Mouse (Mus musculus): ENCODE measurements at regions not wholly inside any gene's neighbourhood (a gene's known extent, or its start where the extent isn't known, plus 50 kb on each side); places are given as distances from the start of the nearest gene placed in this dataset.

DNA sequence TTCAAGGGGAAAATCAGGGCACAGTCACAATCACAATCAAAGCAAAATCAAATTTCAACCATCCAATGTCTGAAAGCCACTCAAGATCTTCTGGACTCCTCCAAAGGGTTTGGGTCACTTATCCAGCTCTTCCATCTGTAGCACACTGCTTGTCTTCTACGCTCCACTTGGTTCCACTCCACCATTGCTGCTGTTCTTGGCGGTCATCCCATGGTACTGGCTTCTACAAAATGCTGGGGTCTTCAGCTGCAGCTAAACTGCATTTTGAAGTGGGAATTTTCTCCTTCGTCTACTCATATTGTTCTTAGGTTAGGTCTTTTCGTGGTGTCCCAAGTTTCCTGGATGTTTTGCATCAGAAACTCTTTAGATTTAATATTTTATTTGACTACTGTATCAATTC is 162.7 kb downstream of the Ice1 start:
- no peak overlapping the region for H3K9ac ChIP-seq (replicated peaks; ENCODE audit: low read length)
- no peak overlapping the region for H3K4me3 ChIP-seq (ENCODE audit: low read length)
- no peak overlapping the region for H3K27ac ChIP-seq (ENCODE audit: low read length)
- ATAC-seq (ENCODE audit: low FRiP score, low TSS enrichment): no peak
- WGBS: 87% methylated on average over 4 of the region's 4 CpGs
- no peaks in the 10 kb centered on the region for H3K9me3 ChIP-seq (ENCODE audit: low read length)
- H3K4me1 ChIP-seq (ENCODE audit: insufficient read depth, low read length): no peaks in the 10 kb centered on the region
- H3K27me3 ChIP-seq (ENCODE audit: insufficient read depth, low read length): no peaks in the 10 kb centered on the region
- H3K4me2 ChIP-seq (replicated peaks; ENCODE audit: low read depth, low read length): no peak overlapping the region
- H3K36me3 ChIP-seq (ENCODE audit: insufficient read depth, low read length): no peaks in the 10 kb centered on the region

DNA sequence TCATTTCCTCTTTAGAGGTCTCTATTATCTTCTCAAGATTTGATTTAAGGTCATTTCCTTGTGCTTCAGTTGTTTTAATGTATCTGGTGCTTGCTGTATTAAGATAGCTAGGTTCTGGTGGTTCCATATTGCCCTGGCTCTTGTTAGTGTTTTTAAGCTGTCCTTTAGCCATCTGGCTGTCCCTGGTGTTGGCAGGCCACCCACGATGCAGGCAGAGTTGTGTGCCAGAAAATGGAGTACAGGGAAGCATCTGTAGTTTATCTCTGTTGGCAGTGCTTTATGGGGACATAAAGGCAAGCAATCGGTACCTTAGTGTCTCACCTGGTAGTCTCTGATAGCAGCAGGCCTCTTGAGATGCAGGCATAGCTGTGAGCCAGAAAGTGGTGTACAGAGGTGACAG is 162.1 kb downstream of the Ice1 start:
- H3K27ac ChIP-seq (ENCODE audit: low read length): no peak overlapping the region
- H3K4me1 ChIP-seq (ENCODE audit: insufficient read depth, low read length): no peaks in the 10 kb centered on the region
- ATAC-seq (ENCODE audit: low FRiP score, low TSS enrichment): no peak
- H3K9ac ChIP-seq (replicated peaks; ENCODE audit: low read length): no peak overlapping the region
- no peaks in the 10 kb centered on the region for H3K36me3 ChIP-seq (ENCODE audit: insufficient read depth, low read length)
- H3K9me3 ChIP-seq (ENCODE audit: low read length): no peaks in the 10 kb centered on the region
- H3K4me3 ChIP-seq (ENCODE audit: low read length): no peak overlapping the region
- no peak overlapping the region for H3K4me2 ChIP-seq (replicated peaks; ENCODE audit: low read depth, low read length)
- 79% methylated on average over 2 of the region's 2 CpGs for WGBS
- no peaks in the 10 kb centered on the region for H3K27me3 ChIP-seq (ENCODE audit: insufficient read depth, low read length)

DNA sequence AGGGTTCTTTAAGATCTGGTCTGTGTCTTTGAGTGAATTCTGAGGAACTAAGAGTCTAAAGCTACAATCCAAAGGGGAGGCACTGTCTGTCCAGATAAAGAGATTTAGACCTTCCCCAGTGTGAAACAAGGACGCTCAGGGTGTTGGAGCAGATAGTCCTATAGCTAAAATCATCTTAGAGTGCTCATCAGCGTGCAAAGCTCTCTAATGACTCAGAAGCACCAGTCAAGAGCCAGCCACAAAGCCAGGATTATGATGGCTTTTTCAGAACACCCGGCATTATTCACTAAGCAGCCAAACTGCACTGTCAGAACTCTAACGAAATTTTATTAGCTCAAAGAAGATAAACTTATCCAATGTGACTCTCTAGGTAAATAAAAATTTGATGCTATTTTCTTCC is 138.1 kb downstream of the Ice1 start:
- H3K4me3 ChIP-seq (ENCODE audit: low read length): no peak overlapping the region
- H3K4me2 ChIP-seq (replicated peaks; ENCODE audit: low read depth, low read length): no peak overlapping the region
- H3K9ac ChIP-seq (replicated peaks; ENCODE audit: low read length): no peak overlapping the region
- H3K36me3 ChIP-seq (ENCODE audit: insufficient read depth, low read length): no peaks in the 10 kb centered on the region
- H3K27me3 ChIP-seq (ENCODE audit: insufficient read depth, low read length): no peaks in the 10 kb centered on the region
- WGBS: 47% methylated on average over 4 of the region's 4 CpGs
- ATAC-seq (ENCODE audit: low FRiP score, low TSS enrichment): no peak
- H3K27ac ChIP-seq (ENCODE audit: low read length): no peak overlapping the region
- no peaks in the 10 kb centered on the region for H3K9me3 ChIP-seq (ENCODE audit: low read length)
- H3K4me1 ChIP-seq (ENCODE audit: insufficient read depth, low read length): no peaks in the 10 kb centered on the region
